Mouse (Mus musculus) erythroblast, embryonic 14.5 days (primary cell): ENCODE results near the gene Mthfr.

Experiments used
- GATA1 ChIP-seq: IDR thresholded peaks from 2 replicates; pipeline ENCODE4 v1.6.1; 2012; ENCODE audit warnings: low read length, inconsistent platforms, mixed read lengths
- TAL1 ChIP-seq: IDR thresholded peaks from 3 replicates; pipeline ENCODE4 v1.6.1; 2012; ENCODE audit warnings: low read length, inconsistent platforms, mixed read lengths

DNA sequence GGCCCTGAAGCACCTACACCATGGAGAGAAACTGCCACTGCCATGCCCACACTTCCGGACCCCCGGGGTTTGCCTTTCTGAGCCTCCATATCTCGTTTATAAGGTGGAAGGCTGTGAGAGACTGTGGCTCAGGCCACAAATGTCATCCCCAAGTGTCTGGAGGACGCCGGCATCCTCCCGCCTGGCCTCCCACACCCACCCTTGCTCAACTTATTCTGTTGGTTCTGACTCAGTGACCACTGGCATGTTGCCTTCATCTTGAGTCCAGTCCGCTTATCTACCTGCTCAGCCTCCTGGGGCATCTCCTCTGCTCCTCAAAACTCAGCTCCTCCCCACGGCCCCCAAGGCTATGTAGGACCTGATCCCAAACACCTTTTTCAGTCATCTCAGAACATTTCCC, 28.5 kb downstream of the Mthfr start:
- TF ChIP-seq GATA1 (no peak), TAL1 (no peak)
